Mouse (Mus musculus) monocyte, adult 5-6 weeks (primary cell): ENCODE measurements around the gene Cacng2. TPM values are rescaled to one million over a fixed set of nuclear protein-coding genes. Genes with fewer than 3 reads are reported as not detected.

ENCODE experiments used
- ATAC-seq: fragments of 153-309, 156-312 bp; replicated peaks from 2 replicates; pipeline ENCODE4 v1.8.0; 2017; ENCODE audit warnings: mild to moderate bottlenecking; ENCODE audit not compliant: low TSS enrichment, insufficient number of reproducible peaks, severe bottlenecking, poor library complexity, low FRiP score
- total RNA-seq: library from RNA; stranded (forward); fragments of 200-1000, 200-491, 200-594 nt; gene quantifications from 3 replicates; pipeline ENCODE4 v1.2.3, GENCODE M21; 2017

Gene Cacng2
- not detected in 3 replicates for total RNA-seq

GRCm38 (mm10) chr15:78119704-78120103 lies at the start of gene Cacng2:
Cacng2 (minus strand) TSS chr15:78120028.
- ATAC-seq = peak; percentile 89

- no peak for ATAC-seq
Measured at GRCm38 (mm10) chr15:78169566-78169965, 49.7 kb upstream of the Cacng2 start.

- ATAC-seq = peak; percentile 48
Measured at GRCm38 (mm10) chr15:78165292-78165691, 45.5 kb upstream of the Cacng2 start.

- no peak for ATAC-seq
Measured at GRCm38 (mm10) chr15:78164466-78164865, 44.6 kb upstream of the Cacng2 start.

GRCm38 (mm10) chr15:78161946-78162345 lies 42.1 kb upstream of the Cacng2 start:
- no peak for ATAC-seq

GRCm38 (mm10) chr15:78158335-78158734 lies 38.5 kb upstream of the Cacng2 start:
- ATAC-seq = no peak

- no peak for ATAC-seq
Measured at GRCm38 (mm10) chr15:78157824-78158223, 38.0 kb upstream of the Cacng2 start.

GRCm38 (mm10) chr15:78157330-78157729 lies 37.5 kb upstream of the Cacng2 start:
- ATAC-seq = no peak

GRCm38 (mm10) chr15:78155421-78155820 lies 35.6 kb upstream of the Cacng2 start:
- no peak for ATAC-seq

- ATAC-seq = no peak
Measured at GRCm38 (mm10) chr15:78153045-78153775, 33.4 kb upstream of the Cacng2 start.

- no peak for ATAC-seq
Measured at GRCm38 (mm10) chr15:78148565-78148964, 28.7 kb upstream of the Cacng2 start.

- no peak for ATAC-seq
Measured at GRCm38 (mm10) chr15:78140226-78140625, 20.4 kb upstream of the Cacng2 start.

- ATAC-seq = no peak
Measured at GRCm38 (mm10) chr15:78134606-78135005, 14.8 kb upstream of the Cacng2 start.

- ATAC-seq = no peak
Measured at GRCm38 (mm10) chr15:78133389-78133788, 13.6 kb upstream of the Cacng2 start.

- no peak for ATAC-seq
Measured at GRCm38 (mm10) chr15:78119248-78119647, 580 bp downstream of the Cacng2 start.

GRCm38 (mm10) chr15:78118275-78118995 lies 1.4 kb downstream of the Cacng2 start:
- no peak for ATAC-seq

GRCm38 (mm10) chr15:78117731-78118130 lies 2.1 kb downstream of the Cacng2 start:
- no peak for ATAC-seq

- no peak for ATAC-seq
Measured at GRCm38 (mm10) chr15:78116936-78117335, 2.9 kb downstream of the Cacng2 start.

GRCm38 (mm10) chr15:78116244-78116643 lies 3.6 kb downstream of the Cacng2 start:
- no peak for ATAC-seq

GRCm38 (mm10) chr15:78099516-78099915 lies 20.3 kb downstream of the Cacng2 start:
- ATAC-seq = no peak
